Comparison of ENCODE assay signal across 16 mouse cellular contexts in genomic region chr6:94060621-94061213, GRCm38 (mm10).
DNase-seq lines count a peak whose midpoint lies in the region; ATAC-seq lines count a peak whose summit lies in the region.
"Had no signal": no experiment of that assay in that cellular context is flagged by ENCODE, and none has a peak within 500 bp of the region (broad histone marks: within the 10 kb centered on the region; RNA-seq: fewer than 3 reads in every experiment).

No protein-coding gene starts in this region.

- no peaks in the 10 kb centered on the region for H3K27me3 ChIP-seq in heart, embryonic 14.5 days (ENCODE audit: control insufficient read depth, insufficient read depth, low read length)
- H3K27me3 ChIP-seq in intestine, embryonic 16.5 days (replicated peaks; ENCODE audit: control insufficient read depth, insufficient read depth, low read length): no peaks in the 10 kb centered on the region
- H3K27me3 ChIP-seq: hindbrain, embryonic 12.5 days; liver, embryonic 12.5 days had no signal

- peak overlapping the region; percentile 28 to 48; a peak in 3 of 4 replicates for H3K27ac ChIP-seq in heart, embryonic 14.5 days (replicated peaks in 1 of 2; ENCODE audit: control insufficient read depth in 1 of 2, insufficient read depth in 1 of 2, low read depth in 2 of 2, low read length in 2 of 2)
- H3K27ac ChIP-seq in brown adipose tissue, adult 24 weeks (replicated peaks; ENCODE audit: low read depth, low read length): peak overlapping the region; percentile 29; the same call in 1 of the 2 replicates
- H3K27ac ChIP-seq in intestine, embryonic 16.5 days (ENCODE audit: low read length): peak overlapping the region; percentile 64
- H3K27ac ChIP-seq: hindbrain, embryonic 12.5 days; left cerebral cortex, adult 2 months; liver, embryonic 12.5 days had no signal

- H3K4me2 ChIP-seq in heart, embryonic 14.5 days (ENCODE audit: low read length): no peak overlapping the region
- no peak overlapping the region for H3K4me2 ChIP-seq in intestine, embryonic 16.5 days (ENCODE audit: low read depth, low read length)
- H3K4me2 ChIP-seq: hindbrain, embryonic 12.5 days; liver, embryonic 12.5 days had no signal

- no peak overlapping the region for H3K4me3 ChIP-seq in heart, embryonic 14.5 days (ENCODE audit: control insufficient read depth in 1 of 2, insufficient read depth in 1 of 2, low read depth in 1 of 2, low read length in 2 of 2)
- no peak overlapping the region for H3K4me3 ChIP-seq in brown adipose tissue, adult 24 weeks (ENCODE audit: insufficient read depth, low read depth, low read length)
- no peak overlapping the region for H3K4me3 ChIP-seq in intestine, embryonic 16.5 days (ENCODE audit: low read length)
- H3K4me3 ChIP-seq: hindbrain, embryonic 12.5 days; left cerebral cortex, adult 2 months; liver, embryonic 12.5 days had no signal

- H3K9me3 ChIP-seq in heart, embryonic 14.5 days (ENCODE audit: control insufficient read depth, low read length): no peaks in the 10 kb centered on the region
- no peaks in the 10 kb centered on the region for H3K9me3 ChIP-seq in intestine, embryonic 16.5 days (ENCODE audit: control insufficient read depth, low read length)
- H3K9me3 ChIP-seq: liver, embryonic 12.5 days had no signal

- peak; percentile 31 for DNase-seq in adrenal gland, adult 8-10 months
- DNase-seq in adrenal gland, postnatal 4 days (ENCODE audit: low spot score in 2 of 2): no peak
- no peak for DNase-seq in heart, postnatal 10 days
- DNase-seq in testis, postnatal 14 days (ENCODE audit: low spot score): no peak
- no peak for DNase-seq in left cerebral cortex, adult 8-10 months (ENCODE audit: low spot score in 2 of 2)
- DNase-seq: cerebellum, adult 9-10 months; gastrocnemius, postnatal 36 days; kidney, adult 2 months; right cerebral cortex, postnatal 14 days had no signal

- no peaks in the 10 kb centered on the region for H3K36me3 ChIP-seq in heart, embryonic 14.5 days (ENCODE audit: control insufficient read depth, insufficient read depth, low read length)
- no peaks in the 10 kb centered on the region for H3K36me3 ChIP-seq in intestine, embryonic 16.5 days (ENCODE audit: control insufficient read depth, insufficient read depth, low read length)
- H3K36me3 ChIP-seq: hindbrain, embryonic 12.5 days; liver, embryonic 12.5 days had no signal

- H3K9ac ChIP-seq in heart, embryonic 14.5 days (ENCODE audit: low read length): no peak overlapping the region
- no peak overlapping the region for H3K9ac ChIP-seq in intestine, embryonic 16.5 days (ENCODE audit: low read depth, low read length)
- H3K9ac ChIP-seq: hindbrain, embryonic 12.5 days; liver, embryonic 12.5 days had no signal

- intact Hi-C loops in heart, postnatal 10 days (cut with DNase I): no loop called here

- H3K4me1 ChIP-seq in heart, embryonic 14.5 days (ENCODE audit: control insufficient read depth in 2 of 2, insufficient read depth in 2 of 2, low read length in 2 of 2): peaks cover 18 to 39% of the 10 kb centered on the region in 2 experiments
- peaks cover 16% of the 10 kb centered on the region for H3K4me1 ChIP-seq in brown adipose tissue, adult 24 weeks (ENCODE audit: control insufficient read depth, insufficient read depth, insufficient read length, low read length)
- peaks cover 18% of the 10 kb centered on the region for H3K4me1 ChIP-seq in intestine, embryonic 16.5 days (ENCODE audit: control insufficient read depth, insufficient read depth, low read length)

- 86% methylated on average over 7 of the region's 7 CpGs for WGBS in heart, embryonic 14.5 days
- 61% methylated on average over 7 of the region's 7 CpGs for WGBS in intestine, embryonic 16.5 days

- no peak for ATAC-seq in heart, embryonic 14.5 days (ENCODE audit: insufficient number of reproducible peaks, insufficient read depth, low FRiP score, low read depth)
- peak; percentile 74 for ATAC-seq in intestine, embryonic 16.5 days
- ATAC-seq: activated CD4-positive, CD25-positive, alpha-beta regulatory T cell, adult 4 months; liver, embryonic 12.5 days had no signal
